Mouse (Mus musculus) embryonic facial prominence, embryonic 13.5 days (tissue): ENCODE data around the gene H2-D1. TPM values are rescaled to one million over a fixed set of nuclear protein-coding genes. Genes with fewer than 3 reads are reported as not detected.
"Not testable (repeated sequence)": the region's sequence is repeated elsewhere in the genome, so short reads cannot be mapped to it uniquely, and the experiment has no call there.

Experiments used
- ATAC-seq: fragments of 200-750 bp; cut with Nextera tagmentation; 2 replicates; pipeline ENCODE4 v1.8.0; 2017; ENCODE audit warnings: low read depth; ENCODE audit not compliant: insufficient number of reproducible peaks, insufficient read depth, low FRiP score, low TSS enrichment
- H3K27ac ChIP-seq: fragments of 300-500 bp; sonication (generic); 2 replicates; pipeline ENCODE4 v1.5.1; 2015; ENCODE audit warnings: moderate library complexity, mild to moderate bottlenecking, inconsistent platforms
- H3K27me3 ChIP-seq: fragments of 300-500 bp; sonication (generic); 2 replicates; pipeline ENCODE4 v1.6.1; 2015; ENCODE audit warnings: mild to moderate bottlenecking, inconsistent platforms
- H3K36me3 ChIP-seq: fragments of 300-500 bp; sonication (generic); 2 replicates; pipeline ENCODE4 v1.6.1; 2015; ENCODE audit warnings: mild to moderate bottlenecking, inconsistent platforms
- H3K4me1 ChIP-seq: fragments of 300-500 bp; sonication (generic); 2 replicates; pipeline ENCODE4 v1.6.1; 2015; ENCODE audit warnings: inconsistent platforms
- H3K4me2 ChIP-seq: fragments of 300-500 bp; sonication (generic); 2 replicates; pipeline ENCODE4 v1.6.1; 2015; ENCODE audit warnings: moderate library complexity, mild to moderate bottlenecking, inconsistent platforms
- H3K4me3 ChIP-seq: fragments of 300-500 bp; sonication (generic); 2 replicates; pipeline ENCODE4 v1.5.1; 2015; ENCODE audit warnings: mild to moderate bottlenecking, inconsistent platforms
- H3K9ac ChIP-seq: fragments of 300-500 bp; sonication (generic); 2 replicates; pipeline ENCODE4 v1.6.1; 2015; ENCODE audit warnings: mild to moderate bottlenecking, inconsistent platforms
- H3K9me3 ChIP-seq: fragments of 300-500 bp; sonication (generic); 2 replicates; pipeline ENCODE4 v1.6.1; 2016; ENCODE audit warnings: inconsistent platforms
- WGBS: fragments of 180-500 bp; shearing (Covaris S2); methylation state at CpG from one replicate; pipeline ENCODE4 v1.1.7; 2015; ENCODE audit warnings: mixed read lengths; 5-methylcytosine and 5-hydroxymethylcytosine counted together
- microRNA-seq: library from miRNA; unstranded; fragments of <30 nt; microRNA quantifications from one replicate; pipeline ENCODE4, GENCODE M21; 2016
- polyA plus RNA-seq: library from polyadenylated mRNA; unstranded; fragments of >200 nt; fragmentation: Nextera tagmentation; extraction: Ambion mirVana; gene quantifications from 2 replicates; pipeline ENCODE4 v1.2.1, GENCODE M21; 2015

The H2-D1 gene
- polyA plus RNA-seq, 1 experiment from 2014 or later, result 28.7 TPM

- ATAC-seq, H3K4me1 ChIP-seq, H3K9me3 ChIP-seq, H3K27ac ChIP-seq, H3K9ac ChIP-seq, H3K36me3 ChIP-seq, H3K27me3 ChIP-seq, H3K4me2 ChIP-seq, H3K4me3 ChIP-seq: not testable (repeated sequence)
- WGBS, result 4% methylated on average over 5 of the region's 5 CpGs
Measured at GRCm38 (mm10) chr17:35295796-35296195, 33.3 kb downstream of the H2-D1 start.

- ATAC-seq, H3K27me3 ChIP-seq: not testable (repeated sequence)
Measured at GRCm38 (mm10) chr17:35300261-35300945, 37.9 kb downstream of the H2-D1 start.

GRCm38 (mm10) chr17:35301645-35302258 lies 39.2 kb downstream of the H2-D1 start:
- no peak overlapping the region for H3K4me3 ChIP-seq
- H3K27ac ChIP-seq, result no peak overlapping the region
- ATAC-seq, result no peak
- H3K9me3 ChIP-seq, result no peaks in the 10 kb centered on the region
- no peak overlapping the region for H3K4me2 ChIP-seq
- H3K36me3 ChIP-seq, result no peaks in the 10 kb centered on the region
- WGBS, result 22% methylated on average over 13 of the region's 13 CpGs
- H3K4me1 ChIP-seq, result no peaks in the 10 kb centered on the region
- H3K27me3 ChIP-seq, result no peaks in the 10 kb centered on the region
- no peak overlapping the region for H3K9ac ChIP-seq

More at GRCm38 (mm10) chr17:35300261-35300945, 37.9 kb downstream of the H2-D1 start:
- H3K4me1 ChIP-seq, H3K36me3 ChIP-seq, H3K4me2 ChIP-seq, H3K9ac ChIP-seq, H3K4me3 ChIP-seq, H3K9me3 ChIP-seq, H3K27ac ChIP-seq: not testable (repeated sequence)
- 82% methylated on average over 7 of the region's 7 CpGs for WGBS

- H3K27me3 ChIP-seq, result peaks cover 13% of the 10 kb centered on the region; the same call in 1 of the 2 replicates
- no peak overlapping the region for H3K4me2 ChIP-seq
- H3K4me1 ChIP-seq, result no peaks in the 10 kb centered on the region
- no peak overlapping the region for H3K27ac ChIP-seq
- no peak overlapping the region for H3K4me3 ChIP-seq
- H3K36me3 ChIP-seq, result no peaks in the 10 kb centered on the region
- 69% methylated on average over 2 of the region's 2 CpGs for WGBS
- no peak overlapping the region for H3K9ac ChIP-seq
- no peaks in the 10 kb centered on the region for H3K9me3 ChIP-seq
- no peak for ATAC-seq
Measured at GRCm38 (mm10) chr17:35303271-35303670, 40.7 kb downstream of the H2-D1 start.

- WGBS, result 82% methylated on average over 10 of the region's 10 CpGs
- Histone ChIP-seq H3K36me3 (no peaks in the 10 kb centered on the region), H3K27me3 (peaks cover 18% of the 10 kb centered on the region), H3K9ac (no peak overlapping the region), H3K4me1 (no peaks in the 10 kb centered on the region), H3K4me3 (no peak overlapping the region), H3K27ac (no peak overlapping the region), H3K9me3 (no peaks in the 10 kb centered on the region), H3K4me2 (no peak overlapping the region)
- ATAC-seq, result no peak
Measured at GRCm38 (mm10) chr17:35303756-35304350, 41.3 kb downstream of the H2-D1 start.

GRCm38 (mm10) chr17:35304478-35304877 lies 41.9 kb downstream of the H2-D1 start:
- ATAC-seq, result no peak
- Histone ChIP-seq H3K36me3 (no peaks in the 10 kb centered on the region), H3K4me3 (no peak overlapping the region), H3K9ac (no peak overlapping the region), H3K9me3 (no peaks in the 10 kb centered on the region), H3K27me3 (peaks cover 22% of the 10 kb centered on the region), H3K27ac (no peak overlapping the region), H3K4me1 (no peaks in the 10 kb centered on the region), H3K4me2 (no peak overlapping the region)
- WGBS, result 65% methylated on average over 6 of the region's 6 CpGs

DNA sequence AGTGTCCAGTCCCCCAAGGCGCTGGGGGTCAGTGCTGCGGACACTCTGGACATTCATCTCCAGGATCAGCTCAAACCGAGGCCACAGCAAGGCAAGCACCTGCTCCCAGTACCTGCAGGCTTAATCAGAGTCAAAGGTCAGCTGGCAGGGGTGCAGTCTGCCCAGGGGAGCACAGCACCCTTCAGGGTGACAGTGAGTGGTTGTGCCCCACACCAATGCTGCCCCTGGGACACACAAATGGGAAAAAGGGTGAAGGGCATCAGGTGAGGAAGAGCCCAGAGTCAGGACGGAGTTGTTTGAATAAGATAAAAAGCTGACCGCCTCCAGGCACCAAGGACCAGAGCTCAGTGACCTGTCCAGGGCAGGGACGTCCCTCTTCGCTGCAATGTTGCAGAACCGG lies 42.4 kb downstream of the H2-D1 start:
- H3K4me1 ChIP-seq, H3K36me3 ChIP-seq, H3K4me2 ChIP-seq, ATAC-seq, H3K9me3 ChIP-seq, H3K4me3 ChIP-seq, H3K27ac ChIP-seq, H3K9ac ChIP-seq: not testable (repeated sequence)
- 70% methylated on average over 8 of the region's 8 CpGs for WGBS
- peaks cover 22% of the 10 kb centered on the region for H3K27me3 ChIP-seq

Small RNAs within 50 kb of the gene (microRNA-seq; reads per million reads assigned to microRNA genes)
- gene Mir6975 (1.1 reads per million), gene Mir8094 (not detected)

Other genes with a start within 250 kb of the H2-D1 start
- gene Vwa7, start 246.2 kb upstream of the H2-D1 start, polyA plus RNA-seq, result 0.33 and 0.38 TPM in 2 replicates
- gene Sapcd1, start 234.7 kb upstream of the H2-D1 start, polyA plus RNA-seq, result 14.2 and 19.5 TPM in 2 replicates
- gene Msh5, start 216.0 kb upstream of the H2-D1 start, polyA plus RNA-seq, result 3.5 and 3.6 TPM in 2 replicates
- gene Clic1, start 212.8 kb upstream of the H2-D1 start, polyA plus RNA-seq, result 243 and 254 TPM in 2 replicates
- gene Ddah2, start 203.7 kb upstream of the H2-D1 start, polyA plus RNA-seq, result 358 and 374 TPM in 2 replicates
- 0.87 and 1.0 TPM in 2 replicates for gene Ly6g6c, start 197.3 kb upstream of the H2-D1 start, polyA plus RNA-seq
- 0.77 and 0.89 TPM in 2 replicates for gene Mpig6b, start 196.5 kb upstream of the H2-D1 start, polyA plus RNA-seq
- 4.3 and 4.9 TPM in 2 replicates for gene Ly6g6e, start 185.8 kb upstream of the H2-D1 start, polyA plus RNA-seq
- gene Ly6g6d, start 184.7 kb upstream of the H2-D1 start, polyA plus RNA-seq, result 0.77 and 1.3 TPM in 2 replicates
- gene Ly6g6f, start 177.1 kb upstream of the H2-D1 start, polyA plus RNA-seq, result 0.18 and 0.23 TPM in 2 replicates
- gene Abhd16a, start 173.5 kb upstream of the H2-D1 start, polyA plus RNA-seq, result 89.6 and 90.1 TPM in 2 replicates
- gene Ly6g5c, start 154.5 kb upstream of the H2-D1 start, polyA plus RNA-seq, result not detected in 2 replicates
- 1.1 and 1.6 TPM in 2 replicates for gene Ly6g5b, start 147.3 kb upstream of the H2-D1 start, polyA plus RNA-seq
- 21.1 and 24.1 TPM in 2 replicates for gene Gpank1, start 141.3 kb upstream of the H2-D1 start, polyA plus RNA-seq
- 278 and 298 TPM in 2 replicates for gene Csnk2b, start 140.7 kb upstream of the H2-D1 start, polyA plus RNA-seq
- 10.9 and 12.3 TPM in 2 replicates for gene D17H6S53E, start 136.4 kb upstream of the H2-D1 start, polyA plus RNA-seq
- 0.28 and 8.7 TPM in 2 replicates for gene Apom, start 130.7 kb upstream of the H2-D1 start, polyA plus RNA-seq
- 65.1 and 67.8 TPM in 2 replicates for gene Bag6, start 127.6 kb upstream of the H2-D1 start, polyA plus RNA-seq
- gene Prrc2a, start 97.8 kb upstream of the H2-D1 start, polyA plus RNA-seq, result 193 and 244 TPM in 2 replicates
- 8.1 and 9.8 TPM in 2 replicates for gene Aif1, start 86.7 kb upstream of the H2-D1 start, polyA plus RNA-seq
- 13.1 and 16.1 TPM in 2 replicates for gene Lst1, start 74.3 kb upstream of the H2-D1 start, polyA plus RNA-seq
- 1.8 and 2.1 TPM in 2 replicates for gene Ltb, start 68.3 kb upstream of the H2-D1 start, polyA plus RNA-seq
- 0.37 TPM in 1 of 2 replicates, not detected in the other for gene Tnf, start 60.7 kb upstream of the H2-D1 start, polyA plus RNA-seq
- gene Lta, start 57.4 kb upstream of the H2-D1 start, polyA plus RNA-seq, result 0.24 TPM in 1 of 2 replicates, not detected in the other
- gene Gm16181, start 41.9 kb upstream of the H2-D1 start, polyA plus RNA-seq, result not detected in 2 replicates
- 3.9 and 4.1 TPM in 2 replicates for gene Atp6v1g2, start 29.1 kb upstream of the H2-D1 start, polyA plus RNA-seq
- 10.4 and 12.0 TPM in 2 replicates for gene Nfkbil1, start 26.9 kb upstream of the H2-D1 start, polyA plus RNA-seq
- 498 and 543 TPM in 2 replicates for gene Ddx39b, start 21.0 kb upstream of the H2-D1 start, polyA plus RNA-seq
- gene H2-Q1, start 57.7 kb downstream of the H2-D1 start, polyA plus RNA-seq, result not detected in 2 replicates
- 1.2 TPM in 1 of 2 replicates, not detected in the other for gene H2-Q2, start 79.5 kb downstream of the H2-D1 start, polyA plus RNA-seq
- gene H2-Q4, start 116.9 kb downstream of the H2-D1 start, polyA plus RNA-seq, result 1.6 and 2.1 TPM in 2 replicates
- gene H2-Q6, start 162.1 kb downstream of the H2-D1 start, polyA plus RNA-seq, result 0.28 and 0.55 TPM in 2 replicates
- gene H2-Q7, start 176.4 kb downstream of the H2-D1 start, polyA plus RNA-seq, result 1.6 and 3.3 TPM in 2 replicates
- gene H2-Q10, start 207.4 kb downstream of the H2-D1 start, polyA plus RNA-seq, result 0.14 and 5.4 TPM in 2 replicates
- gene Pou5f1, start 243.3 kb downstream of the H2-D1 start, polyA plus RNA-seq, result not detected in 2 replicates